Mouse (Mus musculus): Measurements from ENCODE around the gene Mecom. TPM values are rescaled to one million over a fixed set of nuclear protein-coding genes. Genes with fewer than 3 reads are reported as not detected.

Gene Mecom
- polyA plus RNA-seq, 1 experiment: not detected

DNA sequence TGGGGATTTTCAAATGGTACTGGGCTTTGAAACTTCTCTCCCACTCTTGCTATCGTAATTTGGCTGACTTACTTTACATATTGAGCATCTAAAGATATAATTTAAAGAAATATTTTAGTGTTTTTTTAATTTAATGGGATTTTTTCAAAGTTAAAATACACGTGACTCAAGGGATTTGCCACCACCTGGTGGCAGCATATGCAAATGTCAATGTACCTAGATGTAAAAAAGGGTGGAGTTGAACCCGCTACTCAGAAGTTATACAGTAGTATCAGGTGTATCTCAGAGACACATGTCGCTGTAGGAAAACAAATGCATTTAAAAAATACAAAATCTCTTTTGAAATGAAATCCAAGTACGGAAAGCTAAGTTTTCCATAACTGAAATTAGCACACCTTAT, 387.5 kb downstream of the Mecom start:
- H3K4me1 ChIP-seq: peaks cover 4% of the 10 kb centered on the region; the same call in 1 of the 2 replicates
- no peaks in the 10 kb centered on the region for H3K36me3 ChIP-seq (replicated peaks; ENCODE audit: low read length)
- H3K4me3 ChIP-seq (replicated peaks): no peak overlapping the region
- no peaks in the 10 kb centered on the region for H3K27me3 ChIP-seq (replicated peaks)
- no peak for TF ChIP-seq FLI1 (IDR thresholded peaks at IDR 0.05; ENCODE audit: low read length)
- no peak for TF ChIP-seq GATA1 (IDR thresholded peaks at IDR 0.05; ENCODE audit: borderline replicate concordance, low read length)
- H3K9me3 ChIP-seq: no peaks in the 10 kb centered on the region

GRCm38 (mm10) chr3:30157128-30157670, 390.6 kb downstream of the Mecom start:
- Histone ChIP-seq H3K9me3 (no peaks in the 10 kb centered on the region), H3K4me3 (replicated peaks) (no peak overlapping the region), H3K4me1 (peaks cover 4% of the 10 kb centered on the region; the same call in 1 of the 2 replicates), H3K27me3 (replicated peaks) (no peaks in the 10 kb centered on the region), H3K36me3 (replicated peaks; ENCODE audit: low read length) (no peaks in the 10 kb centered on the region)
- TF ChIP-seq FLI1 (IDR thresholded peaks at IDR 0.05; ENCODE audit: low read length) (no peak), GATA1 (IDR thresholded peaks at IDR 0.05; ENCODE audit: borderline replicate concordance, low read length) (no peak)

DNA sequence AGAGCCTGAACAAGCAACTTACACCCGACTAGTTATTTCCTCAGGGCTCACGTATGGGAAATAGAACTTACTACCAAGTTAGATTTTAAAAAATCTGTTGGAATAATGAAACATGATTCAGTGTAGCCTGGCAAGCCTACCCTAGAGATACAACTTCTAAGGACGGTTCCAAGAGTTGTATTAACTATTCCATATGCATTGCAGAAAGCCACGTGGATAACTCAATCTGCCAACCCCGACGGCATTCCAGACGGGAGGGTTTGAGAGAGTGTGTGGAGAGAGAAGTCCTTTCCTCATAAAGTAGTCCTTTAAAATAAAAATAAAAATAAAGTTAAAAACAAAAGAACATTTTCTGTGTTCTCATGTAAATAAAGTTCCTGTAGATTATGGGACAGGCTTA, 393.4 kb downstream of the Mecom start:
- H3K4me1 ChIP-seq: no peaks in the 10 kb centered on the region
- no peaks in the 10 kb centered on the region for H3K36me3 ChIP-seq (replicated peaks; ENCODE audit: low read length)
- no peaks in the 10 kb centered on the region for H3K27me3 ChIP-seq (replicated peaks)
- TF ChIP-seq FLI1 (IDR thresholded peaks at IDR 0.05; ENCODE audit: low read length) (no peak), GATA1 (IDR thresholded peaks at IDR 0.05; ENCODE audit: borderline replicate concordance, low read length) (no peak)
- H3K4me3 ChIP-seq (replicated peaks): no peak overlapping the region
- no peaks in the 10 kb centered on the region for H3K9me3 ChIP-seq

- no peak for TF ChIP-seq FLI1 (IDR thresholded peaks at IDR 0.05; ENCODE audit: low read length)
- no peak for TF ChIP-seq GATA1 (IDR thresholded peaks at IDR 0.05; ENCODE audit: borderline replicate concordance, low read length)
- H3K4me1 ChIP-seq: no peaks in the 10 kb centered on the region
- H3K9me3 ChIP-seq: no peaks in the 10 kb centered on the region
- H3K36me3 ChIP-seq (replicated peaks; ENCODE audit: low read length): no peaks in the 10 kb centered on the region
- no peaks in the 10 kb centered on the region for H3K27me3 ChIP-seq (replicated peaks)
- no peak overlapping the region for H3K4me3 ChIP-seq (replicated peaks)
These were observed 393.9 kb downstream of the Mecom start for GRCm38 (mm10) chr3:30153923-30154331.

GRCm38 (mm10) chr3:30150071-30150470, 397.7 kb downstream of the Mecom start:
- no peaks in the 10 kb centered on the region for H3K9me3 ChIP-seq
- no peaks in the 10 kb centered on the region for H3K36me3 ChIP-seq (replicated peaks; ENCODE audit: low read length)
- H3K4me3 ChIP-seq (replicated peaks): no peak overlapping the region
- H3K4me1 ChIP-seq: no peaks in the 10 kb centered on the region
- H3K27me3 ChIP-seq (replicated peaks): no peaks in the 10 kb centered on the region
- TF ChIP-seq FLI1 (IDR thresholded peaks at IDR 0.05; ENCODE audit: low read length): no peak
- TF ChIP-seq GATA1 (IDR thresholded peaks at IDR 0.05; ENCODE audit: borderline replicate concordance, low read length): no peak

DNA sequence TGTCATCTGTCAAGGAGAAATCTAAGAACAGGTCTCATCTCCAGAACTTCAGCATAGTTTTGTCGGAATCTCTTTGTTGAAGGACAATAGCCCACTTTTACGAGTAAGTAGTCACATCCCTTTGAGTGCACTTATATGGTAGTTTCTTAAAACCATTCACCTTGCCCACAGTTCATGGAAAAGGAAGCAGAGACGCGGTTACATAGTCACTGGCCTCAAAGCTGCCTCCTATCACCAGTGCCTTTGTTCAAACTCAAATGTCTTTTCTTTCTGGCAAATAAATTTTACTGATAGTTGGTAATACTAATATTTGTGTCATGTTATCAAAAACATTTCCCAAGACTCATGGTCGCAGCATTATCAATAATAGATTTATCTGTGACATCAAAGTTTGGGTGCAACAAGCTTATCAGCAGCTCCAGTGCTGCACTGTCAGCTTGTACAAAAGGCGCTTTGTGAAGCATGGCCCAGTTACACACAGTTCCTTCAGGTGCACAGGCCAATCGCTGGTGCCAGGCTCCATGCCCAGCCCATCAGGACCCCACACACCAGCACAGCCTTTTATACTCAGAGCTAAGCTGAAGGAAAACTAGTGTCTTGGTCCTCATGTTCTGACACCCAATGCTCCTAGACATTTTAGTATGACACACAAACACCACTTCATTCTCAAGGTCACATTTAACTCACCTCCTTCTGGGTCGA, 399.3 kb downstream of the Mecom start:
- TF ChIP-seq GATA1 (IDR thresholded peaks at IDR 0.05; ENCODE audit: borderline replicate concordance, low read length) (no peak), FLI1 (IDR thresholded peaks at IDR 0.05; ENCODE audit: low read length) (no peak)
- Histone ChIP-seq H3K4me3 (replicated peaks) (no peak overlapping the region), H3K36me3 (replicated peaks; ENCODE audit: low read length) (no peaks in the 10 kb centered on the region), H3K27me3 (replicated peaks) (no peaks in the 10 kb centered on the region), H3K9me3 (no peaks in the 10 kb centered on the region), H3K4me1 (no peaks in the 10 kb centered on the region)

GRCm38 (mm10) chr3:30145051-30145450, 402.8 kb downstream of the Mecom start:
- no peaks in the 10 kb centered on the region for H3K9me3 ChIP-seq
- no peak overlapping the region for H3K4me3 ChIP-seq (replicated peaks)
- H3K27me3 ChIP-seq (replicated peaks): no peaks in the 10 kb centered on the region
- peaks cover 5% of the 10 kb centered on the region; the same call in 1 of the 2 replicates for H3K4me1 ChIP-seq
- TF ChIP-seq GATA1 (IDR thresholded peaks at IDR 0.05; ENCODE audit: borderline replicate concordance, low read length) (no peak), FLI1 (IDR thresholded peaks at IDR 0.05; ENCODE audit: low read length) (no peak)
- H3K36me3 ChIP-seq (replicated peaks; ENCODE audit: low read length): no peaks in the 10 kb centered on the region

- Histone ChIP-seq H3K4me3 (replicated peaks) (no peak overlapping the region), H3K27me3 (replicated peaks) (no peaks in the 10 kb centered on the region), H3K4me1 (peaks cover 5% of the 10 kb centered on the region; the same call in 1 of the 2 replicates), H3K9me3 (no peaks in the 10 kb centered on the region), H3K36me3 (replicated peaks; ENCODE audit: low read length) (no peaks in the 10 kb centered on the region)
- TF ChIP-seq FLI1 (IDR thresholded peaks at IDR 0.05; ENCODE audit: low read length) (no peak), GATA1 (IDR thresholded peaks at IDR 0.05; ENCODE audit: borderline replicate concordance, low read length) (no peak)
These were observed 403.8 kb downstream of the Mecom start for GRCm38 (mm10) chr3:30143961-30144411.

- Histone ChIP-seq H3K27me3 (replicated peaks) (no peaks in the 10 kb centered on the region), H3K9me3 (no peaks in the 10 kb centered on the region), H3K36me3 (replicated peaks; ENCODE audit: low read length) (no peaks in the 10 kb centered on the region), H3K4me3 (replicated peaks) (no peak overlapping the region), H3K4me1 (peaks cover 5% of the 10 kb centered on the region; the same call in 1 of the 2 replicates)
- no peak for TF ChIP-seq GATA1 (IDR thresholded peaks at IDR 0.05; ENCODE audit: borderline replicate concordance, low read length)
- TF ChIP-seq FLI1 (IDR thresholded peaks at IDR 0.05; ENCODE audit: low read length): no peak
These were observed 404.4 kb downstream of the Mecom start for GRCm38 (mm10) chr3:30143440-30143839.

- TF ChIP-seq GATA1 (IDR thresholded peaks at IDR 0.05; ENCODE audit: borderline replicate concordance, low read length) (no peak), FLI1 (IDR thresholded peaks at IDR 0.05; ENCODE audit: low read length) (no peak)
- peaks cover 5% of the 10 kb centered on the region; the same call in 1 of the 2 replicates for H3K4me1 ChIP-seq
- H3K9me3 ChIP-seq: no peaks in the 10 kb centered on the region
- no peak overlapping the region for H3K4me3 ChIP-seq (replicated peaks)
- H3K36me3 ChIP-seq (replicated peaks; ENCODE audit: low read length): no peaks in the 10 kb centered on the region
- no peaks in the 10 kb centered on the region for H3K27me3 ChIP-seq (replicated peaks)
These were observed 407.5 kb downstream of the Mecom start for GRCm38 (mm10) chr3:30140349-30140748.
